Mouse (Mus musculus): ENCODE measurements at regions not wholly inside any gene's neighbourhood (a gene's known extent, or its start where the extent isn't known, plus 50 kb on each side); places are given as distances from the start of the nearest gene placed in this dataset.

DNA sequence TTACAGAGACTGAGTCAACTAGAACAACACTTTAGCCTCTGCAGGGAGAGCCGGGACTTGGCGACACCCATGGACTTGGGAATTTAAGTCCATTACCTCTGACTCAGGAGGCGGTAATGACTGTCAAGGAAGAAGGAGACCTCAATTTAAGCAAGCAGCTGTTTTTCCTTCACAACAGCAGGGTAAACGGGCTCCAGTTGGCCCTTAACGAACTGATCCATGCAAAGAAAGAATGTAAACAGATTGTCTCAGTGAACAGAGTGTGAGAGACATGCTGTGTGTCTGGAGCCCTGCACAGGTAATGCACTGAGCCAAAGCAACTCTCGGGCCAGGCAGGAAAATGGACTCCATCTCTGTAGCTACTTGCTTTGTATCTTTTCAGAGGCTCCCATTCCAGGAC is 98.5 kb upstream of the Maf start:
- DNase-seq: no peak

GRCm38 (mm10) chr8:115793587-115793986 is 86.0 kb upstream of the Maf start:
- DNase-seq: no peak

- DNase-seq: no peak
Observed at GRCm38 (mm10) chr8:115788421-115788820, 80.8 kb upstream of the Maf start.

GRCm38 (mm10) chr8:115786185-115786584 is 78.6 kb upstream of the Maf start:
- no peak for DNase-seq

DNA sequence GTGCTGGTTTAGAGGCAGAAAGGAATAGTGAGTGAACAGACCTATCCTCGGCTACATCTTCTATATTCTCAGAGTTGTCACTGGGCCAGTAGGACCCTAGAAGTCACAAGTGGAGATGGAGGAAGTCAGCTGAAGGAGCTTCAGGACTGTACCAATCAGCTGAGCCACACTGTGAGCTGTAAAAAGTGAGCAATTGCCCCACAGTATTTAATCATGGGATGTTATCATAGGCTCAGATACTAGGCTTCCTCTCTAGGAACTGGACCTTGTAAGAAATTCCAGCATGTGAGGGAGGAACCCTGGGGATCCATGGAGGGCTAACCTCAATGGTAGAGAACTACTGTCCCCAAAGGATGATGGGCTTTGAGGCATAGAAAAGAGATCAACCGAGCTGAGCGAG is 78.2 kb upstream of the Maf start:
- DNase-seq: no peak

DNA sequence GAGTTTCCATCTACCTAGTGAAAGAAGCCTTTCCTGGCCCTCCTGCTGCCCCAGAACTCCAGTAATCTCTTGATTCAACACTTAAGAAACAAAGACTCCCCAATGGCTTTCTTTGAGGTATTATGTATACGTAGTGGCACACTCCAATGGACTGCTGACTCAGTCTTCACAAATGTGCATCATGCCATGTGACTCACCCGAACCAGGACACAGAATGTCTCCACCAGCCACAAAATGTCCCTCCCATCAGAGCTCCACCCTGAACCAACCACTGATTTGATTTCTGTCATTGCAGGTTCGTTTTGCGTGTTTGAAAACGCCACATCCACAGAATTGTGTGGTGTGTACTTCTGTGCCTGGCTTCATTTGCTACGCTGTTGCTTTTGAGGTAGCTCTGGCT is 75.8 kb upstream of the Maf start:
- DNase-seq: no peak

- DNase-seq: no peak
Observed at GRCm38 (mm10) chr8:115778433-115778832, 70.8 kb upstream of the Maf start.

GRCm38 (mm10) chr8:115771060-115771459 is 63.5 kb upstream of the Maf start:
- DNase-seq: no peak

DNA sequence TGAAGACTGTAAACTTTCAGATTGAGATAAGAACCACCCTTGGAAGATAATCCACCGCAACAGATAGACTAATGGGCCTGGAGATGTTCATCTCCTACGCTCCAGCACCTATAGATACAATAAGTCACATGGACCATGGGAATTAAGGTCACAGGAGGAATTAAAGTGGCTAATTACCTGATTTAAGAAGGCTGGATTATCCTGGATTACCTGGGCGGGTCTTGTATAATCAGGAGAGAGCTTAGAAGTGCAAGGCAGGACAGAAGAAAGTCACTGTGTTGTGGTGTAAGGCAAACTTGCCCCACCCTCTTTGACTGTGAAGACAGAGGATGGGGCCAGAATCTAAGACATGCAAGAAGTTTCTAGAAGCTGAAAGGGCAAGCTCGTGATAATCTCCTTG is 61.0 kb upstream of the Maf start:
- DNase-seq: no peak

DNA sequence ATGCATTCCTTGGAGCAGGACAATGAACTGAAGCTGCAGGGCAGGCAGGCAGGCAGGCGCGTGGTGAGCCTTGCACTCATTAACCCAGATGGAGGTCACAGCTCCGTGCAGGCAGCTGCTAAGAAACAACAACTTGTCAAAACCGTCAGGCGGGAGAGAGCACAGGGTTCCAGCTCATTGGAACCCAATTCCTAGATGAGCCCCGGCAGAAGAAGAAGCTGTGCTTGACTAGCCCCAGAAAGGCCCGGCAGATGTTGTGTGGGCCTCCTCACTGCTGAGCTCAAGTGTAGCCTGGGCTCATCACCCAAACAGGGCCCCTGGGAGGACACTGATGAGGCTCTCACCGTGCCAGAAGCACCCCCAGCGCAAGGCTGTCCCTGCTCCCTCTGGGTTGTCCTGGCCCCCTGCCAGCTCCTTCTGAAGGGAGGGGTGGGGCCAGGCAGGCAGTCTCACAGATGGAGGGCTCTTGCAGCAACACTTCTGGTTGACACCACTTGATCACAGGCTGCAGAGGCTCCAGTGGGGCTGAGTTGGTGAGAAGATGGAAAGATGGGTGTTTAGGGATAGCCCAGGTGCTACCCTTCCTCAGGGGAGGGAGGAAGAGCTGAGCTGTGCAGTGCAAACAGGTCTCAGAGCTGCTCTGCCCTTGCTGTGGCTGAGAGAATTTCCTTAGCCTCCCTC is 58.8 kb upstream of the Maf start:
- no peak for DNase-seq

DNA sequence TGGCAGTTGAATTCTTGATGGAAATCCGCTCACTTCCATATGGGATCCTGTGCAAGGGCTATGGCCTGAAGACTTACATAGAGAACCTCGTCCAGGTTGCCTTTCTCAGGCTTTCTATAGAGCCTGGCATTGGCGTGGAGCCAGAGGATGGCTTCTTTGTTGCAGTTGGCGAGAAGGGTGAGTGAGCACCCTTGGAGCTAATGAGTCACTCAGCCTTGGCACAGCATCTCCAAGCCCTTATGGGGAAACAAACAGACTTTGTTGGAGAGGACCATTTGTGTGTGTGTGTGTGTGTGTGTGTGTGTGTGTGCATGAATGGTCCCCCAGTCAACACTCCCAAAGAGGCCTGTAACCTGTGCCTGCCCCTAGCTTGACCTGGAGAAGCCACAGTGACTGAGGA is 57.0 kb upstream of the Maf start:
- no peak for DNase-seq

DNA sequence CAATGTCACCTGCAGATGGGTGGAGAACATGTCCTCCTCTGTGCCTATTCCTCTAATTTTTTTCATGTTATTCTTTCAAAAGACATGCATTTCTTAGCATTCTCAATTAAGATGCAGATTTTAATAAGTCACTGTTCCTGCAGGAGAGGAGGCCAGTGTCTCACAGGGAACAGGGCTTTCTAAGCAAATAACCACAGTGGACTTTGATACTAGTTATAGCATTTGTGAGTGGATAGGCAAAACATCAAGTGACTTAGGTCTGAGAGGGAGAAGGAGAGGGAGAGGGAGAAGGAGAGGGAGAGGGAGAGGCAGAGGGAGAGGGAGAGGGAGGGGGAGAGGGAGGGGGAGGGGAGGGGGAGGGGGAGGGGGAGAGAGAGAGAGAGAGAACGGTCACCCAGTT is 50.4 kb upstream of the Maf start:
- DNase-seq: no peak
